Mouse (Mus musculus) lung, postnatal 0 days (tissue): ENCODE results near the gene Stk11ip. TPM values are rescaled to one million over a fixed set of nuclear protein-coding genes. Genes with fewer than 3 reads are reported as not detected.

ENCODE experiments used
- ATAC-seq: fragments of 200-750 bp; cut with Nextera tagmentation; 2 replicates; pipeline ENCODE4 v1.8.0; 2017; ENCODE audit warnings: moderate library complexity
- DNase-seq: peaks from one replicate; pipeline ENCODE4 v3.0.0-alpha.2; 2016; ENCODE audit warnings: low spot score
- H3K27ac ChIP-seq: fragments of 300-500 bp; sonication (generic); 2 replicates; pipeline ENCODE4 v1.5.1; 2014; ENCODE audit warnings: antibody characterized with exemption, mild to moderate bottlenecking, low read length, mixed read lengths
- H3K27me3 ChIP-seq: fragments of 300-500 bp; sonication (generic); replicated peaks from 2 replicates; pipeline ENCODE4 v1.6.1; 2014; ENCODE audit warnings: low read length, mixed read lengths; ENCODE audit not compliant: insufficient read depth
- H3K36me3 ChIP-seq: fragments of 300-500 bp; sonication (generic); 2 replicates; pipeline ENCODE4 v1.6.1; 2014; ENCODE audit warnings: low read length, mixed read lengths; ENCODE audit not compliant: insufficient read depth
- H3K4me1 ChIP-seq: fragments of 300-500 bp; sonication (generic); 2 replicates; pipeline ENCODE4 v1.6.1; 2014; ENCODE audit warnings: antibody characterized with exemption, low read depth, low read length, mixed read lengths; ENCODE audit not compliant: insufficient read depth
- H3K4me2 ChIP-seq: fragments of 300-500 bp; sonication (generic); replicated peaks from 2 replicates; pipeline ENCODE4 v1.6.1; 2014; ENCODE audit warnings: low read depth, mild to moderate bottlenecking, low read length, moderate library complexity, mixed read lengths
- H3K4me3 ChIP-seq: fragments of 300-500 bp; sonication (generic); 2 replicates; pipeline ENCODE4 v1.5.1; 2014; ENCODE audit warnings: low read depth, low read length
- H3K9ac ChIP-seq: fragments of 300-500 bp; sonication (generic); replicated peaks from 2 replicates; pipeline ENCODE4 v1.6.1; 2014; ENCODE audit warnings: low read depth, mild to moderate bottlenecking
- H3K9me3 ChIP-seq: fragments of 300-500 bp; sonication (generic); 2 replicates; pipeline ENCODE4 v1.6.1; 2016; ENCODE audit warnings: low read length, mixed read lengths
- CTCF ChIP-seq: IDR thresholded peaks from 2 replicates; pipeline ENCODE4 v1.5.1; 2016; ENCODE audit warnings: antibody characterized with exemption, mild to moderate bottlenecking
- EP300 ChIP-seq: IDR thresholded peaks from 2 replicates; pipeline ENCODE4 v1.6.1; 2016; ENCODE audit warnings: antibody characterized with exemption, mild to moderate bottlenecking, control low read depth
- WGBS: fragments of 180-500 bp; shearing (Covaris S2); extraction: QIAGEN DNeasy Blood & Tissue Kit; methylation state at CpG from one replicate; pipeline ENCODE4 v1.1.7; 2014; 5-methylcytosine and 5-hydroxymethylcytosine counted together
- polyA plus RNA-seq: library from polyadenylated mRNA; unstranded; fragments of >200 nt; fragmentation: Nextera tagmentation; extraction: Ambion mirVana; gene quantifications from 2 replicates; pipeline ENCODE4 v1.2.1, GENCODE M21; 2015

The Stk11ip gene
- polyA plus RNA-seq, 1 experiment from 2014 or later = 13.2 TPM

GRCm38 (mm10) chr1:75583034-75583433 lies 61.7 kb downstream of the Stk11ip start:
- WGBS = 72% methylated on average over 10 of the region's 10 CpGs
- Histone ChIP-seq H3K9me3 (no peaks in the 10 kb centered on the region), H3K4me1 (0 out of 2 replicates have a peak, but pooled peaks cover under 1% of the 10 kb centered on the region), H3K4me3 (no peak overlapping the region), H3K27ac (no peak overlapping the region), H3K36me3 (no peaks in the 10 kb centered on the region), H3K4me2 (no peak overlapping the region), H3K9ac (no peak overlapping the region), H3K27me3 (no peaks in the 10 kb centered on the region)
- ATAC-seq (no peak), DNase-seq (no peak)
- TF ChIP-seq EP300 = no peak
- no peak for TF ChIP-seq CTCF

- Histone ChIP-seq H3K4me3 (no peak overlapping the region), H3K27ac (no peak overlapping the region), H3K9ac (no peak overlapping the region), H3K9me3 (no peaks in the 10 kb centered on the region), H3K27me3 (no peaks in the 10 kb centered on the region), H3K36me3 (no peaks in the 10 kb centered on the region), H3K4me2 (no peak overlapping the region), H3K4me1 (0 out of 2 replicates have a peak, but pooled peaks cover 2% of the 10 kb centered on the region)
- WGBS = 90% methylated on average over 3 of the region's 3 CpGs
- ATAC-seq = no peak
- TF ChIP-seq EP300 = no peak
- TF ChIP-seq CTCF = no peak
- no peak for DNase-seq
Observed at GRCm38 (mm10) chr1:75586791-75587190, 65.5 kb downstream of the Stk11ip start.

Other genes with a start within 250 kb of the Stk11ip start
- 1.5 and 1.8 TPM in 2 replicates for gene Resp18, start 243.1 kb upstream of the Stk11ip start, polyA plus RNA-seq
- 109 TPM in 2 replicates for gene Dnpep, start 203.5 kb upstream of the Stk11ip start, polyA plus RNA-seq
- 59.4 and 67.3 TPM in 2 replicates for gene Des, start 161.2 kb upstream of the Stk11ip start, polyA plus RNA-seq
- 15.4 and 16.4 TPM in 2 replicates for gene Speg, start 146.2 kb upstream of the Stk11ip start, polyA plus RNA-seq
- gene Gmppa, start 85.6 kb upstream of the Stk11ip start, polyA plus RNA-seq = 58.4 and 58.9 TPM in 2 replicates
- gene Asic4, start 71.1 kb upstream of the Stk11ip start, polyA plus RNA-seq = not detected in 2 replicates
- 31.2 and 31.6 TPM in 2 replicates for gene Chpf, start 42.2 kb upstream of the Stk11ip start, polyA plus RNA-seq
- gene Tmem198, start 42.0 kb upstream of the Stk11ip start, polyA plus RNA-seq = 1.1 and 1.3 TPM in 2 replicates
- gene Obsl1, start 15.1 kb upstream of the Stk11ip start, polyA plus RNA-seq = 25.8 and 33.9 TPM in 2 replicates
- gene Inha, start 14.5 kb upstream of the Stk11ip start, polyA plus RNA-seq = 3.7 and 3.8 TPM in 2 replicates
- 8.0 and 10.4 TPM in 2 replicates for gene Slc4a3, start 24.7 kb downstream of the Stk11ip start, polyA plus RNA-seq